Mouse (Mus musculus) thymus, postnatal 4 days (tissue): ENCODE data around the gene Arhgap22.

Experiments used
- DNase-seq: peaks from one replicate; pipeline ENCODE4 v3.0.0; 2021

Arhgap22 gene

DNA sequence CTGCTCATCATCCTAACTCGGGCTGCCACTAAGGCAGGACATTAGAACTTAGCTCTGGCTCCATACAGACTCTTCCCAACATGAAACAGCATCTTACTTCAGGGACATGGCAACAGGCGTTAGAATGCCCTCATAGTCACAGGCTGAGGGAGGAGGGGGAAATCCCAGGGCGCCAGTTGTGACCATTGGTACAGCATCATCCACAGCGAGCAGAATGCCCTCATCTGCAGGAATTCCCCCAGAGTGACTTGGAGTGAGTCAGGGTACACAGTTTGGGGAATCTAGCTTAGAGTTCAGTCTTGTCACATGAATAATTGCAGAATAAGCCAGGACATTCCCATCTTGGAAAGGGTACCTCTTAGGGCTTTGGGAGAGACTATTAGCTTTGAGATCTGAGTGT lies 74.1 kb downstream of the Arhgap22 start:
- DNase-seq, result no peak

DNA sequence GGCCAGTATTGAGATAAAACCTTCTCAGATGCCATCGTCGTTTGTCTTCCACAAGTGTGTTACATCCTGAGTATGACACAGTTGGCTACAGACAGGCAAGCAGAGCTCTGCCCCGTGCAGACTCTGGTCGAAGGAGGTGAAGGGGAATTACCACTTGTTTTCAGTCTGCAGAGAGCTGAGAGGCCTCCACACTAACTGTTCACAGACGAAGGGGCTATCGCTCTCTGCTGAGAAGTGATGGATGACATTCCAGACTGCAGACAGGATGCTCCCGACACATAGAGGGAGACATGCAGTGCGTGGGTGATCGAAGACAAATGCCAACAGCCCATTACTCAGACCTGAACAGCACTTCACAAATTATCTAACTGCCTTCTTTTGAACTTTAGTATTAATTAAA lies 76.2 kb downstream of the Arhgap22 start:
- DNase-seq, result no peak

DNA sequence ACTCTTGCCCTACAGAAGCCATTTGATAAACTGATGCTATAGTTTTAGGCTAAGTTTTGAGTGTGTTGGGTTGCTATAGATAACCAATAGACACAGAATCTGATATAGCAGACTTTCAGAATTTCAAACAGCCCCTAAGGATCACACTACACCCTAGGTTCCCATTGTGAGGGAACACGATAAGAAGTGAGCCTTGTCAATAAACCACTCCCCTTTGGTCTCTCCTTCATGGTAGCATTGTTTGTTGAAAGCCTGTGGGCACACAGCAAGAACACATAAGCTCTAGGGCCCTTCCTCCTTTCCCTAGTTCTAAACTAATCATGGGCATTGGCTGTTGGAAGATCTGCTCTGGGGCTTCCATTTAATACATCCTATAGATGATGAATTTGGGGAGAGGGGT lies 80.7 kb downstream of the Arhgap22 start:
- no peak for DNase-seq

DNA sequence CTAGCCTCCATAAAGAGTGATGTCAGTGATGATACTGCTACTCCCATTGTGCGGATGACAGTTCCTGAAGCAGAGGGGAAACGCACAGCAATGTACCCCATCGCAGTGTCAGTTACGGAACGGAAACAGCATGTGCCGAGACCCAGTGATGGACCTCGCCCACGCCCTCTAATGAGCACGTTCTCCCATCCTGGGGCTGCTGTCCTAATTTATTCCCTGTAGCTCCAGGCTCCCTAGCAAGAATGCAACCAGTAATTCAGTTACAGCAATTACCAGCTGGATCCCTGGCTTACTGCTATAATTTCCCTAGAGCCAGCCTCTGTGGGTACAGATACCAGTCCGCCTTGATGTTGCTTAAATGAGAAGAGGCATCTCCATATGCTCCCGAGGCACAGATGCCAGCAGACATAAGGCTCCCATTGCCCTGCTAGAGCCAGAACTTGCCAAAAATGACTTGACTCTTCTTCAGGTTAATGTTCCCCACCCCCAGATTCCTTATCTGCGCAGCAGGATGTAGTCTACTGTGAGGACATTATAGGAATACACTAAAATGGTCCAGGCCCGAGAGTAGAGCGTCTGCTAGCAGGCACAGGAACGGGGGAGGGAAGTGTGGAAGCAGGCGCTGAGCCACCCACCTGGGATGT lies 83.0 kb downstream of the Arhgap22 start:
- DNase-seq, result no peak

DNA sequence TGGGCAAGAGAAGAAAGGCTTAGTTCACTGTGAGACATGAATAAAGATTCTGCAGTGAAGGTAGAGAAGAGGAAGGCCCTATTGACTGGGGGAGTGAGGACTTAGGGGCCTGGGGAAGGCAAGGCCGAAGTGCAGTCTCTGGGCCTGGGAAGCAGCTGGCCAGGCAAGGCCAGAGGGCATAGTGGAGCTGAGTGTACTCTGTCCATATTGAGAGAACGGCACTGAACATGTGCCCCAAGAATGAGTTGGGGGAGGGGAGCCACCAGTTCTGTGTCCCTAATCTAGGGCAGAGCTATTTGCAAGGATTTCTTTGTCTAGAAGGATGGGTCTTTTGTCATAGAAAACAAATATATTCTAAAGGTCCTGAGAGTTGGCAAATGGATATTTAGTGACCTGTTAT lies 86.8 kb downstream of the Arhgap22 start:
- DNase-seq, result no peak

DNA sequence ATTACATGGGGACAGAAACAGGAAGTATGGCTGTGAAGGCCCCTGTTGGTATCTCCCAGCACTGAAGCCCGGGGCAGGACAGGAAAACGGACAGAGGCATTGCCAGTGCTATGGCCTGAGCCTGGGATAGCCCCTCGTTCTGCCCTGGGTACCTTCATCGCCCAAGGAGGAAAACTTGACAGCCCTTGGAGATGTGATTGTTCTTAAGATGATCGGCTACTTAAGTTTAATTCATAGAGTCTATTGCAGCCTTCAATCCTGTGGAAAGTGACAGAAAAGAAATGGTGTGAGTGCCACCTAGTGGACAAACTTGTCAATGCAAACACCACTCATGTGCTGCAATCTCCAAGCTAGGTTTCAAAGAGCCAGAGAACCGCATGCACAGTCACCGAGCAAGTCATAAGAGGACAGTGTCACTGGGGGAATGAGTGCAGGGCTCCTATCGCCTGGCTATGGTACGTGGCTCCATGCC lies 89.6 kb downstream of the Arhgap22 start:
- peak; percentile 71 for DNase-seq

DNA sequence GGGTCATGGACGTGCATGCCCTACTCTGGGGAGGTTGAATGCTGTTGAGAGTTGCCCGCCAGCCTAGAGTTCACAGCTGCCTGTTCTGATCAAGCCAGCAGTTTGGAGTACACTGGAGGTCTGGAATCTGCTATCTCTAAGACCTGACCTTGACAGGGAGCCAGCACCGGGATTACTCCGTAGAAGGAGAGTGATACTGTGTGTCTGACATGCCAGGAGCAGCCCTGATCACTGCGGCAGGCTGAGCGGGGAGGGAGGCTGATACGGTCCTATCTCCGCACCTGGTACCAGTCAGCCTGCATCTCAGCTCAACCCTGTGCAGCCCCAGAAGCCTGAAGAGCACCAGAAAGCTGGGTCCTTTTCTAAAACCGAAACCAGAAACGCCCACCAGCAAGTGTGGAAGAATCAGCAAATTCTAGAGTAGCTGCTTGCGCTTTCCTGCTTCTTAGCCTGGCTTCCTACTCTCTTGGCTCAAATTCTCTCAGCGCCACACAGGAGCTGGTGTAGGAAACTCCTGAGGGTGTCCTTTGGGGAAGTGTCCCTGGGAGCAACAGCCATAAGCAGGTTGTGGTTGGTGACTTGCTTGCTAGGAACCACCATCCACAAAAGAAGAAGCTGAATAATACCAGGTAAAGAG lies 91.9 kb downstream of the Arhgap22 start:
- no peak for DNase-seq

DNA sequence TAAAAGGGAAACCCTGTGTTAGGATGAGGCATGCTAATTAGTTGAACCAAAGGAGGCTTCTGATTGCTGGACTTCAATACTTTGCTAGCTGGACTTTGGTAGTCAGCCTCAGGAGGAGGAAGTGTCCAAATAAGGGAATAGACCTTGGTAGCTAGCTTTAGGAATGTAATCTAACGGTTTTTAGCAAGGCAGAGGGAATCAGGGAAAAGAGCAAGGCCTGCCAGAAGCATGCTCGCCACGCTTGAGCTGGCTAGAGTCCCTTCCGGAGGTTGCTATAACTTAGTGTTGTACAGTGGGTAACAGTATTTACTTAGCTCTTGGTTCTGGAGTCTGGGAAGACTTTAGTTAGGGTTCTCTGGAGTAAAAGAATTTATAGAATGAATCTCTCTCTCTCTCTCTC lies 96.9 kb downstream of the Arhgap22 start:
- DNase-seq, result no peak

DNA sequence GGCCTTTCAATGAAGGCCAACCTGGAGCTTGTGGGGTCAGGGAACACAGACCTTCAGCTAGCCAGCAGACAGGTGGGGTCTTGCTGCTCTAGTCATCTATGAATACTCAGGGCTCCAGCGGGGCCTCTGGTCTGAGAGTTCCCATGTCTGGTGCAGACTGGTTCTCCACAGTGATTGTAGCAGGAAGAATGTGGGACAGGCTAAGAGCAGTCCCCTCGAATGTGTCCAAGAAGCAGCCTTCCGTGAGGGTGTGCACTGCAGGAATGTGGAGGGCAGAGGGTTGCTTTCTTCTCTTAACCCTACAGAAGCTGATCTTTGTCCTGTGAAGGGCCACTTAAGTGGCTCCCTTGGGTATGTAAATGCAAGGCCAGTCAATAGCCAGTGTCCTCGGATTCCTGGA lies 98.5 kb downstream of the Arhgap22 start:
- no peak for DNase-seq

DNA sequence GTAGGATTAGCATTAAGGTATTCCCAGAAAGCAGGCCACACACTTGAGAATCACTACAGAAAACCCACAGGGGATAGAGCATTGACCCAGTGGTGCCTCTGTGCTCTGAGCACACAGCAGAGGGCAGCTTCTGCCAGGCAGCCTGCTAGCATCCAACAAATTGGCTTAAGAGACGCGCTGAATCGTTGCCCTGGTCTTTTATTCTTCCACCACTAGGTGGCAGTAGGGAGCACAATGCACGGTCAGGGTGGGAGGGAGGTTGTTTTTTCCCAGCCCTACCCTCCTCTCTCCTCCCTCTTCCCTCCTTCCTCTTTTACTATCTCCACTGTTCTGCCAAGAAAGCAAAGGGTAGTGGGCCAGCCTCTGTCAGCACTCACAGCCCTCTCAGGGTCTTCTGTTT lies 99.8 kb downstream of the Arhgap22 start:
- DNase-seq, result peak; percentile 66

DNA sequence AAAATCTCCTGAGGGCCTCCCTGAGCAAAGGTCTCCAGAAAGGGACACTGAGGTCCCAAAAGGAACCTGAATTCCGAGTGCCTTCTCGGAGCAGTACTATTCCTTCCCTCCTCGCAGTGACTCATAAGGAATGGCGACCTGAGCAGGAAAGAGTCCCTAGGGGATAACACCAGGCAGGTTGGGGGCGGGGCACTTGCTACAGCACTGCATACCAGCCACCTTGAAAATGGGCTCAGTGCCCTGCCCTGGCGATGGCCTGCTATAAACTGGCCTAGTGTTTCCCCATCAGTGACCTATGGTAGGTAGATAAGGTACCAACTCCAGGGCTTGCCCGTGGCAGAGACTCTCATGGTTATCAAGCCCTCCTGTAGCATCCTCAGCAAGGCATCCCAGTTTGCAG lies 100.3 kb downstream of the Arhgap22 start:
- DNase-seq, result no peak

DNA sequence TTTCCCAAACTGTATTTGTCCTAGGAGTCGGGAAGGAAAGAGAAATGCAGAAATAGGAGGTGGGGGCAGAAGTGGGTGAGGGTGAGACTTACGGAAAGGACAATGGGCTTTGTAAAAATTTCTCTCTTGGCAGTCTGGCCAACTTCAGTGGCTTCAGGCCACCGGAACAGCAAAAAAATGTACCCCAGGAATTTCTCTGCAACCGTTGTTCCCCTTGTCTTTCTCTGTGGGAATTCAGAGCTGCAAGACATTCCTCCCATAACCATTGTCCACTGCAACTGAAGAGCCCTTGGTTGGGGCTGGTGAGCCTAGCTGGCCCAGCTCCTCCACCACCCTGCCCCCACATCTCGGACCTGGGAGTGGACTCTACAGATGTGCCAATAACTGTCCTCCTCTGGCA lies 101.3 kb downstream of the Arhgap22 start:
- DNase-seq, result no peak

DNA sequence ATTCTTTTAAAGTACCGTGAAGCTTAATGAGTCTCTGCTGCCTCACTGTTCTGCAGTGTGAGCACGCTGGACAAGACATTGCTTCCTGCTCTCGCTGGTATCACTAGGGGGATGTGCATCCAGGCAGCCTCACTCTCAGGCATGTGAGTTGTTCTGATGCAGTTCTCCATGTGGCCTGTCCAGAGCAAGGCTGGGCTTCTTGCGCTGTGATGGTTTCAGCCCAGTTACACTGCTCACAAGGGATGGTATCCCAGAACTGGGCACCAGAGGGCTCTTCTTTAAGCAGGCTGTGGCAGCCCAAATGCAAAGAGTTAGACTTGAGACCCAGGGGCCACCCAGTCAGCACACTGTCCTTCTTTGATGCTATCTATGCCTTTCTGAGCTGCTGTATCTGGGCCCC lies 101.9 kb downstream of the Arhgap22 start:
- DNase-seq, result no peak

DNA sequence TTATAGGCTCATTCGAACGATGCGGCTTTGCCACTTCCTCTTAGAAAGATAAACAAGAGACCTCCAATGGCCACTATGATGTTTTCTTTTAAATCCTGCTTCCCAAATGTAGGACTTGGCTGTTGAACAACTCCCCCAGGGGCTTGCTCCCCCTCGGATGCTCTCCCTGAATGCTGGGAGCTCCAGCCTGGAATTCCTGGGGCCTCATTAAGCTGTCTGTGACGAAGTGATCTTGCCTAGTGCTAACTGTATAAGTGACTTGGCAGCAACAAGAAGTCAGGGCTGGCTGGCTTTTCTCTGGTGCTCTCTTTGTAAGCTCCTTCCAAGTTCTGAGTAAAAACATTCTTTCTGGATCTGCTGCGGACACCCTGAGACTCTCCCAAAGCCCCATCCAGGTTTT lies 104.1 kb downstream of the Arhgap22 start:
- no peak for DNase-seq

DNA sequence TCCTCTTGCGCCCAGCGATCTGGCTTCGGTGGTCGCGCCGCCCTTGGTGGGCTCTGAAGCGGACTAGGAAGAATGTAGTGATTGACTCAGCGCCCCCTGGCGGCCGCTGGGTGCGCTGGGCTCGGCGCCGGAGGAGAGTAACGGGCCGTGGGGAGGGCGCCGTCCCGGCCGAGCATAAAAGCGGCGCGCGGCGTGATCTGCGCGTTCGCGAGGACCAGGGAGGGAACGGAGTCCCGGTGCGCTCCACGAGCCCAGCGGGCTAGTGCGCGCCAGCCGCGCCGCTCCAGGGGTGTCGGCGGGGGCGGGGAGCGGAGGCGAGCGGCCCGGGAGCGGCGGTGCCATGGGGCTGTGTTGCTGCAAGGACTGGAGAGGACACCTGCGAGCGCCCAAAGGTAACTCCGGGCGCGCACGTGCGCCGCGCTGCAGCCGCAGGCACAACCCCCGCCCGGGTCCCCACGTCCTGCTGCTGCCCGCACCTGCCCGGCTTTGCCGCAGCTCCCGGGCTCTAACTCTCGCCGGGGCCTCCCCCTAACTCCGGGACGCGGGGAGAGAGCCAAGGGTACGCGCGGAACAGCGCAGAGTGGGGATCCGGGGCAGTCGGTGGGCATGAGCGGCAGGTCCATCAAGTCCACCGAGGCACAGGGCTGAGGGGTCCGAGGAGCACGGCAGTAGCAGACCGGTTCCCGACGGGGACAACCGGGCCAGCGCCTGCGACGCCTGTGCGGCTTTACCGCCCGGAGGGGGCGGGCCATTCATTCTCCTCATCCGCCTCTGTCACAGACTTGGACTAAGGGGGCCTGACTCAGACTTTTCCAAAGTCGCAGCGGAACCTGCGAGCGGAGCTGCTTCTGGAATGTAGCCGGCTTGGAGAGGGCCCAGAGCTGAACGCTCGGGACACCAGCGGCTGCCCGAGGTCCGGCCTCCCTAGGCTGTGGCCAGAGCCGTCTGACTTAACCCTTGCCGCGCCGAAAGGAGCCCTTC lies 106.0 kb downstream of the Arhgap22 start:
- peak; percentile 85 for DNase-seq

DNA sequence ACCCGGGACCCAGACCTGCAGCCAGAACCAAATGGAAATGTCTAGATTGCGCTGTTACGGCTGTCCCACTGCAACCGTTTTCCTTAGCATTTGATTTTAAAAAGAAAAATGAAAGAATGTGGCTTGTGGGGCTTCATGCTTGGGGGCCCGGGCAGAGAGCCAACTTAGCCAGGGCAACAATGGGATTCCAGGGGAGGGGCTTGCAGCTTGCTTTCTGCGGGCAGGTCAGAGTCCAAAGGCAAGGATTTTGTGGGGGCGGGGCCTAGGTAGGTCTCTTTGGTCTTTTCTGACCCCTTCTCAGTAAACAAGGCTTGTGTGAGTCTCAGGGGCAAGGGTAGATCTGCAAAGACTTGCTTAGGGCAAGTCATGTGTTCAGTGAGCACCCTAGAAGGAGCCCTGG lies 107.0 kb downstream of the Arhgap22 start:
- DNase-seq, result no peak

DNA sequence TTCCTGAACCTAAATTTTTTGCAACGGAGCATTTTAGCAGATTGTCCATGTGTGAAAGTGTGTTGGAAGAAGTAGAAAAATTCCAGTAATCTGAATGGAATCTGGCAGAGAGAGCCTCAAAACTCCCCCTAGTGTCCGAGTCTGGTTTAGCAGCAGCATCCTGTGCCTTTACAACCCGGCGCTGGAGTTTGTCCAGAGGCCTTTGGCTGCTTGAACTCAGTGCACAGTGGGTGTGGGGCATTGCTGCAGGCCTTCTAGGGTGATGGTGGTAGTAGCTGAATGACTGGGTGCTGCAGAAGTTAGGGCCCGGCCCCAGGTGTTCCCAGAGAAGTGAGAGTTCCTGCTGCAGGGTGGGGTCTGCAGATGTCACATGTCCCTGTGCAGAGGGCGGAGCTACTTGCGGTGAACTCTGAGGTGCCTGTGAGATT lies 108.8 kb downstream of the Arhgap22 start:
- peak; percentile 77 for DNase-seq

DNA sequence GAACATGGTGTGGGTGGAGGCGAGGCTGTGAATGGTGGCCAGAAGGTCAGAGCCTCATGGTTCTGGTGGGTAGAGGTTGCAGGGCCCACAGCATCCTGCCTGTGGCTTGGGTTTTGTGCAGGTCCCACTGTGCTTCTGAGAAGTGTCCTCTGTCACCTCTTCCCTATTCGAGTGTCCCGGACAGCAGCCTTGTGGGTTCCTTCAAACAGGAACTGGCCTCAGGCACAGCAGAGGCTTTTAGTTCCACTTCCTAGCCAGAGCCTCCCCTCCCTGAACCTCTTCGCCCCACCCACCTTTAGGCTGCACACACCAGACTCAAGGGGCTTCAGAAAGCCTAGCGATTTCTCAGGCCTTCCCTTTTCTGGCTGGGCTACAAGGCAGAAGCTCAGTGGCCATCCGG lies 110.7 kb downstream of the Arhgap22 start:
- no peak for DNase-seq

DNA sequence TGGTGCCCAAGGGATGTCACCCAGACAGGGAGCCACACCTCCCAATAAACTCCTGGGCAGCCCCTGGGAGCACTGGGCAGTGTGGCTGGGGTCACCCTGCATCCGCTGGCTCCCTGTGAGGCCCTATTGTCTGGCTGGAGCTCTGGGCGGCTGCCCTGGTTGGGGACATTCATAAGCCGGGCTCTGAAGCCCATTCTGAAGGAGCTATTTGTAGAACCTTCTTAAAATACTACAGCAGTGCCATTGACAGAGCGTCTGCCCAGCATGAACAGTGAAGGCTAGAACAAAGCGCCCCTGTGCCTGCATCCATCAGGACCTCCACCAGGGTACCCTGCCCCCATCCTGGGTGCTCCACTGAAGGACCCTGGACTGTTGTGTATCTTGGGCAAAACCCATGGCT lies 114.5 kb downstream of the Arhgap22 start:
- no peak for DNase-seq

DNA sequence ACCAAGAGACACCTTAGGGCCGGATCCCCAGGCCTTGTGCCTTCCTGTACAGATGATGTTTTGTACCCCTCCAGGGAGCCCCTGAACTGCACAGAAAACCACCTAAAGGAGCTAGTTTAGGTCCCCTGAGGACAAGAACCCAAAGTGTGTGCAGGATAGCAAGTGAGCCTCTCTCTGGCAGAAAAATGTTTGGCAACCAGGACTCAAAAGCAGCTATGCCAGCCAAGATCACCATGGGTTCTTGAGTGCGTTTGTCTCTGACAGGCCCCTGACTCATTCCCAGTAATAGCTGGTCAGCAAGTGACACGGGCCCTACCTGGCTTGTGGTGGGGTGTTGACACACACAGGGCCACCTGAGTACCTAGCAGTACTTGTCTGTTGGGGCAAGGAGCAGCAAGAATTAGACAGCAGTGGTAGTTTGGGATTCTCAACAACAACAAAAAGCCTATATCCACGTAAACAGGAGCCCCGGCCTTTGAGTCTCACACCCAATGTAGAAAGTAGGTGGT lies 115.5 kb downstream of the Arhgap22 start:
- DNase-seq, result no peak

DNA sequence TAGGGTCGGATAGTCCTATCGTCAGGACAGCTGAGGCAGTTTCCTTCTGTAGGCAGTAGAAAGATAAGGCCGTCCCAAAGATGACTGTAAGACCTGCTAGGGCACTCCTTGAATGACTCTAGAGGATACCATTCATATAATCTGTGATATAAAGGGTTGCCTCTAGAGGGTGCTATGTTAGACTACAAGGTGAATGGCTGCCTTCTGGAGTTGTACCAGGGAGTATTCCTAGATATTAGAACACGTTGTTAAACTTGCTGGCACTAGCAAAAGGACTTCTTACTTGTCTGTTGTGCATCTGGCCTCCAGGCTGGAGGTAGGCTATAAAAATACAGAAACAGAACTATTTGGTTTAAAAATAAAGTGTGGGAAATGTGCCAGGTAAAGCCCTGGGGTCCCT lies 117.2 kb downstream of the Arhgap22 start:
- DNase-seq, result no peak

DNA sequence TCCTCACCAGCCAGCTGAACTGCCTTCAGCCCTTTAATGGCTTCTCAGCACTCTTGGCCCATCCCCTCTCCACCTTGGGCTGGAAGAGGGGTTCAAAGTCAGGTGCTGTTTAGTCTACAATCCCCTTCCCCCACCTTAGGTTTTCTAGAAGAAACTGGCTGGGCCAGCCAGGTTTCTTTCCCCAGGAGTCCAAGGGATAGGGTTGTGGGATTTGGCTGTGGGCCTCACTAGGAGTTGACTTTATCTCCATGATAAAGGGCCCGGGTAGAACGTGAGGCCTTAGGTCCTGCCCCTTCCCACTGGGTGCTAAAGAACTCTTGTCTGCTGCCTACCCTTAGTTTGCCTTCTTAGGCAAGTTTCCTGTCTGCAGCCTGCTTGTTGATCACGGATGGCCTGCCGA lies 117.8 kb downstream of the Arhgap22 start:
- DNase-seq, result no peak

DNA sequence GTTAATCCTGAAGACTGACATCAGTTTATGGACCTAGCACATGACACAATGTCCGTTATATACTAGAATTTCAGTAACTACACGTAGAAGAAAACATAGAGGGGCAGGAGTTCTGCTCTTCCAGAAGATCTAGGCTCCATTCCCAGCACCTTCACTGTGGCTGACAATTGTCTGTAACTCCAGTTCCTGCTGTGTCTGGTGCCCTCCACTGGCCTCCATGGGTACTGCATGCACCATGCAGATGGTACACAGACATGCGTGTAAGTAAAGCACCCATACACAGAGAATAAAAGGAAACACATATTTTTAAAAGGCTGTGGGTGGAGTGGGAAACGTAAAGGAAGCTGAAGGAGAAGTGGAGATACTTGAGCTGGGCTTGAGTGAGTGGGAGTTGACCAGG lies 120.0 kb downstream of the Arhgap22 start:
- DNase-seq, result peak; percentile 65

DNA sequence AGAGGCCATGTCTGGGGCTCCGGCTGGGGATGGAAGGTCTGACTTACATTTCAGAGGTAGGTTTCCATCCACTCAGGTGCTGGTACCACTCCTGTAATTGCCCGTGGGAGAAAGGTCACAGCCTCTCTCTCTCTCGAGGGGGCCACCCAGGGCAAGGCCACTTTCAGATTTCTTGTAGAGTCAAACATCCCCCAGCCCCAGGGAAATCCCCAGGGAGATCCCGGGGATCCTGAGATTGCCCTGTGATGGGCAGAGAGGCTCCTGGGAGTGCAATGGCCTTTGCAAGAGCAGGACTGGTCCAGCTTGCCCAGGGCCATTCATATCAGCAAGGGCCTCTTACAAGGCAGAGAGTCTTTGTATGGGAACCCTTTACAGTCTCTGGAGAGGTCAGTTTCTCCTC lies 120.6 kb downstream of the Arhgap22 start:
- no peak for DNase-seq
